Mouse (Mus musculus) adipocyte (in vitro differentiated cells): ENCODE results near the gene B230219D22Rik.

ENCODE experiments used
- DNase-seq: peaks from one replicate; pipeline ENCODE4 v3.0.0-alpha.2; 2016; ENCODE audit warnings: low spot score

The B230219D22Rik gene

GRCm38 (mm10) chr13:55727120-55727838, 34.4 kb downstream of the B230219D22Rik start, which contains the start of gene Pcbd2:
Pcbd2 (plus strand) TSS chr13:55727368.
- peak; percentile 69 for DNase-seq

GRCm38 (mm10) chr13:55727839-55728238, 34.9 kb downstream of the B230219D22Rik start:
- peak; percentile 85 for DNase-seq

- no peak for DNase-seq
Measured at GRCm38 (mm10) chr13:55730716-55731115, 37.8 kb downstream of the B230219D22Rik start.

GRCm38 (mm10) chr13:55732121-55732520, 39.2 kb downstream of the B230219D22Rik start:
- no peak for DNase-seq

GRCm38 (mm10) chr13:55733628-55734502, 40.9 kb downstream of the B230219D22Rik start:
- no peak for DNase-seq

GRCm38 (mm10) chr13:55737885-55738284, 45.0 kb downstream of the B230219D22Rik start:
- no peak for DNase-seq

GRCm38 (mm10) chr13:55742306-55742705, 49.4 kb downstream of the B230219D22Rik start:
- DNase-seq: no peak
